ENCODE assay signal across 25 mouse cellular contexts in genomic region chr3:75823934-75824333, GRCm38 (mm10).
"Had no signal": no experiment of that assay in that cellular context is flagged by ENCODE, and none has a peak within 500 bp of the region (broad histone marks: within the 10 kb centered on the region; RNA-seq: fewer than 3 reads in every experiment).

No protein-coding gene starts in this region.

- ATAC-seq: hindbrain, postnatal 0 days; intestine, embryonic 16.5 days had no signal

- H3K36me3 ChIP-seq: heart, embryonic 13.5 days; heart, embryonic 15.5 days; hindbrain, embryonic 13.5 days; hindbrain, embryonic 15.5 days; kidney, embryonic 15.5 days; limb, embryonic 13.5 days; limb, embryonic 15.5 days had no signal

- H3K27me3 ChIP-seq: heart, embryonic 13.5 days; heart, embryonic 15.5 days; hindbrain, embryonic 13.5 days; hindbrain, embryonic 15.5 days; kidney, embryonic 15.5 days; limb, embryonic 13.5 days; limb, embryonic 15.5 days had no signal

- H3K4me2 ChIP-seq: heart, embryonic 11.5 days; heart, embryonic 13.5 days; heart, embryonic 15.5 days; hindbrain, embryonic 13.5 days; hindbrain, embryonic 15.5 days; kidney, embryonic 15.5 days; limb, embryonic 13.5 days; limb, embryonic 15.5 days had no signal

- H3K9ac ChIP-seq: heart, embryonic 13.5 days; heart, embryonic 15.5 days; hindbrain, embryonic 13.5 days; hindbrain, embryonic 15.5 days; kidney, embryonic 15.5 days; limb, embryonic 13.5 days; limb, embryonic 15.5 days had no signal

- DNase-seq: gastrocnemius, postnatal 14 days; gastrocnemius, postnatal 36 days; heart, adult 11 months; heart, adult 2 months; heart, postnatal 14 days; heart, postnatal 36 days; kidney, adult 11 months; kidney, adult 2 months; kidney, adult 9 months; kidney, postnatal 14 days; kidney, postnatal 36 days; layer of hippocampus, adult 9-11 months; layer of hippocampus, postnatal 36 days; left cerebral cortex, postnatal 4 days had no signal

- H3K4me1 ChIP-seq: heart, embryonic 13.5 days; heart, embryonic 15.5 days; hindbrain, embryonic 13.5 days; hindbrain, embryonic 15.5 days; kidney, embryonic 15.5 days; limb, embryonic 13.5 days; limb, embryonic 15.5 days had no signal

- H3K27ac ChIP-seq: heart, adult 2 months; heart, embryonic 13.5 days; heart, embryonic 15.5 days; hindbrain, embryonic 13.5 days; hindbrain, embryonic 15.5 days; hindbrain, postnatal 0 days; kidney, embryonic 15.5 days; kidney, postnatal 0 days; limb, embryonic 13.5 days; limb, embryonic 15.5 days had no signal

- H3K9me3 ChIP-seq: heart, embryonic 13.5 days; heart, embryonic 15.5 days; hindbrain, embryonic 13.5 days; hindbrain, embryonic 15.5 days; kidney, embryonic 15.5 days; limb, embryonic 13.5 days; limb, embryonic 15.5 days had no signal

- H3K4me3 ChIP-seq: heart, adult 2 months; heart, embryonic 13.5 days; heart, embryonic 15.5 days; hindbrain, embryonic 13.5 days; hindbrain, embryonic 15.5 days; kidney, embryonic 15.5 days; limb, embryonic 13.5 days; limb, embryonic 15.5 days had no signal
